ENCODE assay signal across 9 mouse cellular contexts in the genomic region with DNA sequence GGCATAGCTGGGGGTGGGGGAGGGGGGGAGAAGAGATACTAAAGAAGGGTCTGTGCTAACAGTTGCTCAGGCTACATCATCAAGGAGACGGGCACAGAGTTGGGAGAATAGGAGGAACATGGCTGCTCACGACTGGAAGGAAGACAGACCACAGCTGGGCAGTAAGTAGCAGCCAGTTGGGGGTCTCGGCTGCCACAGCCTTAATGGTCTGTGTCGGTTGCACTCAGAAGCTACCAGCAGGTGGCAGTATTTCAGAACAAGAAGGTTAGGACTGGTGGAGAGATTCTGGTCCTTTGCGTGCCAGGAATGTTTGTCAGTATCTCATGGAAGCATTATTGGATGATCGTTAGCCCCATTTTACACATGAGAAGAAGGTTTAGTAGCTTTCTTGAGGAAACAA.
DNase-seq lines count a peak whose midpoint lies in the region; ATAC-seq and TF ChIP-seq lines count a peak whose summit lies in the region.
"Had no signal": no experiment of that assay in that cellular context is flagged by ENCODE, and none has a peak within 500 bp of the region (broad histone marks: within the 10 kb centered on the region; RNA-seq: fewer than 3 reads in every experiment).

No protein-coding gene starts in this region.

- TF ChIP-seq POLR2A in cortical plate, adult 2 months (IDR thresholded peaks at IDR 0.05; ENCODE audit: extremely low read depth, insufficient read depth, low read length): no peak

- H3K4me3 ChIP-seq in cortical plate, adult 2 months (ENCODE audit: insufficient read depth, low read length): no peak overlapping the region
- H3K4me3 ChIP-seq: limb, embryonic 15.5 days had no signal

- ATAC-seq in frontal cortex, adult (ENCODE audit: low TSS enrichment): no peak; the same call in 1 of the 2 replicates
- 0 out of 2 replicates have a peak, but pooled peaks have one; percentile 33 for ATAC-seq in megakaryocyte, adult 5-6 weeks (ENCODE audit: poor library complexity, severe bottlenecking)

- DNase-seq in frontal cortex, postnatal 25 days (ENCODE audit: low spot score in 2 of 2): peak; percentile 46
- DNase-seq in T-cell, adult 2 months (ENCODE audit: low spot score): peak; percentile 5
- DNase-seq in heart, postnatal 4 days: peak; percentile 79
- DNase-seq in layer of hippocampus, adult 9-11 months: peak; percentile 57
- peak; percentile 37 for DNase-seq in skeletal muscle tissue, adult 2 months (ENCODE audit: low read depth, low spot score)

- no peak overlapping the region for H3K27ac ChIP-seq in cortical plate, adult 2 months (ENCODE audit: insufficient read depth, low read length)
- H3K27ac ChIP-seq: limb, embryonic 15.5 days had no signal

- H3K4me1 ChIP-seq in cortical plate, adult 2 months (ENCODE audit: control insufficient read depth, insufficient read depth, low read length): no peaks in the 10 kb centered on the region

- peak; percentile 71 for TF ChIP-seq CTCF in cortical plate, adult 2 months (IDR thresholded peaks at IDR 0.05; ENCODE audit: extremely low read depth, insufficient read depth, low read length)

Comparison
In these comparisons a context has a peak if more than half of its experiments do, and no peak if none do; other contexts are left out.
1. DNase-seq: peak in every context shown above with its lines; median percentile 79 in heart, postnatal 4 days; 57 in layer of hippocampus, adult 9-11 months; 46 in frontal cortex, postnatal 25 days; 37 in skeletal muscle tissue, adult 2 months; 5 in T-cell, adult 2 months.